Mouse (Mus musculus) gonadal fat pad, adult 2 months (tissue): ENCODE measurements around the gene Gnai2. TPM values are rescaled to one million over a fixed set of nuclear protein-coding genes. Genes with fewer than 3 reads are reported as not detected.

Experiments
- DNase-seq: peaks from one replicate; pipeline ENCODE4 v3.0.0-alpha.2; 2012; ENCODE audit warnings: low read depth
- polyA plus RNA-seq: library from polyadenylated mRNA; depleted of rRNA; stranded (reverse); fragments of >200 nt; gene quantifications from 2 replicates; pipeline ENCODE4 v1.2.3, GENCODE M21; 2012

The Gnai2 gene
- polyA plus RNA-seq, 1 experiment, result 685 TPM

GRCm38 (mm10) chr9:107609433-107609830, 25.7 kb downstream of the Gnai2 start:
- DNase-seq, result no peak

- no peak for DNase-seq
These were observed 26.3 kb downstream of the Gnai2 start, which contains the start of gene Sema3b for GRCm38 (mm10) chr9:107608741-107609432. Gene Sema3b, minus strand, starts transcription at chr9:107609229.

GRCm38 (mm10) chr9:107607653-107608245, 27.4 kb downstream of the Gnai2 start:
- no peak for DNase-seq

GRCm38 (mm10) chr9:107607036-107607435, 28.1 kb downstream of the Gnai2 start:
- no peak for DNase-seq

GRCm38 (mm10) chr9:107606591-107606990, 28.6 kb downstream of the Gnai2 start:
- DNase-seq, result no peak

- no peak for DNase-seq
These were observed 30.0 kb downstream of the Gnai2 start for GRCm38 (mm10) chr9:107605041-107605661.

- DNase-seq, result no peak
These were observed 31.9 kb downstream of the Gnai2 start for GRCm38 (mm10) chr9:107603251-107603650.

GRCm38 (mm10) chr9:107602068-107602648, 33.0 kb downstream of the Gnai2 start:
- no peak for DNase-seq

GRCm38 (mm10) chr9:107601275-107601674, 33.9 kb downstream of the Gnai2 start:
- no peak for DNase-seq

GRCm38 (mm10) chr9:107600745-107601144, 34.4 kb downstream of the Gnai2 start:
- no peak for DNase-seq

GRCm38 (mm10) chr9:107599842-107600241, 35.3 kb downstream of the Gnai2 start:
- DNase-seq, result no peak

- no peak for DNase-seq
These were observed 35.7 kb downstream of the Gnai2 start for GRCm38 (mm10) chr9:107599433-107599832.

GRCm38 (mm10) chr9:107598385-107598784, 36.8 kb downstream of the Gnai2 start:
- DNase-seq, result no peak

GRCm38 (mm10) chr9:107596619-107597569, 38.3 kb downstream of the Gnai2 start:
- DNase-seq, result no peak

GRCm38 (mm10) chr9:107594281-107595062, 40.7 kb downstream of the Gnai2 start:
- no peak for DNase-seq

GRCm38 (mm10) chr9:107593101-107593976, 41.8 kb downstream of the Gnai2 start:
- no peak for DNase-seq

GRCm38 (mm10) chr9:107590773-107591060, 44.5 kb downstream of the Gnai2 start:
- no peak for DNase-seq

GRCm38 (mm10) chr9:107590058-107590772, 45.0 kb downstream of the Gnai2 start:
- DNase-seq, result no peak
